Mouse (Mus musculus) adrenal gland, adult 8-10 months (tissue): ENCODE measurements around the gene H6pd. TPM values are rescaled to one million over a fixed set of nuclear protein-coding genes. Genes with fewer than 3 reads are reported as not detected.

Experiments used
- DNase-seq: peaks from one replicate; pipeline ENCODE4 v3.0.0; 2022
- total RNA-seq, 4 experiments: library from RNA; stranded (reverse); gene quantifications; 2 replicates each; pipeline ENCODE4 v1.2.4; 2022

The H6pd gene
- total RNA-seq, 4 experiments from 2014 or later, result 122 to 173 (median 155) TPM

- peak; percentile 71 for DNase-seq
Observed at GRCm38 (mm10) chr4:149998786-149999509, 9.9 kb downstream of the H6pd start.

GRCm38 (mm10) chr4:149997999-149998398 is 10.8 kb downstream of the H6pd start:
- DNase-seq, result no peak

DNA sequence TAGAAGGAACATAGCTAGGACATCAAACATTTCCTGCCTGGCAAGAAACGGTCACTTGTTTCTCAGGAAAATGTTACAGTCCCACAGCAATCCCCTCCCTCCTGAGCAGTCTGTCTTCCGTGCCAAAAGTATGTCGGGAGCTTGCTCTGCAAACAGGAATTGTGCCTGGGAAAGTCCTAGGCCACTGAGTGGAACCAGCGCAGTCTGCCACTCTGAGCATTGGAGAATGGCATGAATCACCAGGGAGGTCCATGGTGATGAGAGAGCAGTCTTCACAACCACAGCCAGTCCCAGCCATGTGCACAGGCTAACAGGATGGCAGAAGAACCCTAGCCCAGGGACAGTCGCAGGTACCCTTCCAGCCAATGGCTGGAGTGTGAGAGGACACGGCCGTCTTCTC is 12.4 kb downstream of the H6pd start:
- DNase-seq, result no peak

DNA sequence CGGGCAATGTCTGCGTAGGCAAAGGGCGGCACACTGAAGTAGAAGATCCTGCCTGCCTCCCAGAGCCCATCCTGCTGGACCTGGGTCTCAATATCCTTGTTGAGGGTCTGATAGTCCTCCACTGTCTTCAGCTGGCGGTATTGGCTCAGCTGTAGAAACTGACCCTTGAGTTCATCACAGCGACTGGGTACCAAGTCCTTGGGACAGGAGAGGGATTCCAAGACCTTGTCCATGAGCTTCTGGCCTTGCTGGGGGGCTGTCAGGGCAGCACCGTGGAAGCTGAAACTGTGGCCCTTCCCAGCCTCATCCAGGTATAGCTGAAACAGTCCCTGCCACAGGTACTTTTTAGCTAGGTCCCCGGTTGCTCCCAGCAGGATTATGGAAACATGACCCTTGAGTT is 12.9 kb downstream of the H6pd start:
- no peak for DNase-seq

GRCm38 (mm10) chr4:149994218-149994617 is 14.6 kb downstream of the H6pd start:
- no peak for DNase-seq

GRCm38 (mm10) chr4:149992670-149993032 is 16.2 kb downstream of the H6pd start:
- DNase-seq, result no peak

DNA sequence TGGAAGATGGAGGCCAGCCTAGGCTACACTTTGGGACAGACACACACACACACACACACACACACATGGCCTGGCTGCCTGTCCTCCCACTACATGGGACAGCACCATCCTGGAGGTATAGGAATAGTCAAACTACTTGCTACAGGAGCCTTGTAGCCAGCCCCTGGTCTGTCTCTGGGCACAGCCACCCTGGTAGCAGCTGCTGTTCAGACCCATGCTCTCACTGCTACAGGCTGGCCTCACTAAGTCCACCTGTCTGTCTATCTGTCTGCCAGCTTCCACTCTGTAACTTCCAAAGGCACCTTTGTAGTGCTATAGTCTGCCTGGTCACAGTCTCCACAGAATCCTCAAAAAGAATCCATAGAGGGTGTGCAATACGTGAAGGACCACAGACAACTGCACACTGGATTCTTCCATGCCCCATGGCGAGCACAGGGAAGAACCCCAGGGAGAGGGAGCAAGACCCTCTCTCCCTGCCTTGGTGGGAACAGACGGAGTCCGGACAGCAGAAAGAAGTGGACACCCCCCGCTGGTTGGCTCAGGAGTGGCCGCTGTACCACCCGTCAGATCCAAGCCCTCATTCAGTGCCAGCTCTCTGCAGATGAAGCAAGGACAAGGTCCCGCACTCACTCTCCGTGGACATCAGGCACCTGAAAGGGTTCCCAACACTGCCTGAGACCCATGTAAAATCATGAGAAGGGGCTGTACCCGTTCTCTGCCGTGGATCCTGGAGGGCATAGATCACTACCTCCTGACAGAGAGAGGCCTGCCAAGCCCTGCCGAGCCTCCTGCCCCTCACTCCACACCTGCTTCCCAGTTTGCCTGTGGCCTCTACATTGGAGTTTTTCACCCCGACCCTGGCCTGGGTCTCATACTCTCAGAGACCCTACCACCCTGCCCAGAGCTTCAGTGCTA is 16.8 kb downstream of the H6pd start:
- DNase-seq, result no peak

GRCm38 (mm10) chr4:149990954-149991633 is 17.7 kb downstream of the H6pd start:
- no peak for DNase-seq

GRCm38 (mm10) chr4:149990212-149990953 is 18.4 kb downstream of the H6pd start:
- no peak for DNase-seq

DNA sequence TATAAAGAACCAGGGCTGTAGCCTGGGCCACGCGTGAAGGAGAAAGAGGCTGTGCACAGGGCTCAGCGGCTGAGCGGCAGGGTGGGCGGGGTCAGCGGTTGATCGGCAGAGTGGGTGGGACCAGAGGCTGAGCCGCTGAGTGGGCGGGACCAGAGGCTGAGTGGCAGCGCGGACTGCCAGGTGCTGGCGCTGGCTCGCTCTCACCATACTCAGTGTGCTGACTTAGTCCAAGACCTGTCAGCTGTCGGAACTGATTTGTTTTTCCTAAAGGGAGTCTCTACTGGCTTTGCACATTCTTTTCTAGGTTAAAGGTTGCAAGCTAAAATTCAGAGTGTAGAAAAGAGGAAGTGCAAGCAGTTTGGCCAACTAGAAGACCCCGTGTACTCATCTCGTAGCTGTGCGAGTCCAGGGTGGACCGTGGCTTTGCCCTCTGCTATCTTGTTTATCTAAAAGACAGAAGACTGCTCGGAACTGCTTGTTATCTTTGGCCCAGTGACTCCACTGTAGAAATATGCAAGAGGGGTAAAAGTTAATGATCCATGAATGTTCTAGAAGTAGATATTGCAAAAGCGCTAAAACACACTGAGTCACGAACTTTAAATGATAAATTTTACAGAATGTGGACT is 19.8 kb downstream of the H6pd start:
- peak; percentile 88 for DNase-seq

DNA sequence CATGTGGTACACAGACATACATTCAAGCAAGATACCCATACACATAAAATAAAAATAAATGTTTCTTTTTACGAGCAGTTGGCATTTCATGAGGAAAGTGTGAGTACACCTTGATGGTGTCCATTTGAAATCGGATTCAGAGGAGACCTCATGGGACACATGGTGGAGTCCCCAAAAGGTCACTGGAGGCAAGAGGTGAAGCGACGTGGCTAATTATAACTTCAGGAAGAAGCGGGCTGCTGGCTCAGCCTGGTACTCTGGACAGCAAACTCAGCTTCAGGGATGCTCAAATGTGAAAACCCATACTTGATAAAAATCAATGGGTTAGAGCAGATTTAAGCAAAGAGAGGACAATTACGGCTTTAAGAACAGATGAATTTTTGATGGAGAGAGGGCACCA is 20.5 kb downstream of the H6pd start:
- no peak for DNase-seq

DNA sequence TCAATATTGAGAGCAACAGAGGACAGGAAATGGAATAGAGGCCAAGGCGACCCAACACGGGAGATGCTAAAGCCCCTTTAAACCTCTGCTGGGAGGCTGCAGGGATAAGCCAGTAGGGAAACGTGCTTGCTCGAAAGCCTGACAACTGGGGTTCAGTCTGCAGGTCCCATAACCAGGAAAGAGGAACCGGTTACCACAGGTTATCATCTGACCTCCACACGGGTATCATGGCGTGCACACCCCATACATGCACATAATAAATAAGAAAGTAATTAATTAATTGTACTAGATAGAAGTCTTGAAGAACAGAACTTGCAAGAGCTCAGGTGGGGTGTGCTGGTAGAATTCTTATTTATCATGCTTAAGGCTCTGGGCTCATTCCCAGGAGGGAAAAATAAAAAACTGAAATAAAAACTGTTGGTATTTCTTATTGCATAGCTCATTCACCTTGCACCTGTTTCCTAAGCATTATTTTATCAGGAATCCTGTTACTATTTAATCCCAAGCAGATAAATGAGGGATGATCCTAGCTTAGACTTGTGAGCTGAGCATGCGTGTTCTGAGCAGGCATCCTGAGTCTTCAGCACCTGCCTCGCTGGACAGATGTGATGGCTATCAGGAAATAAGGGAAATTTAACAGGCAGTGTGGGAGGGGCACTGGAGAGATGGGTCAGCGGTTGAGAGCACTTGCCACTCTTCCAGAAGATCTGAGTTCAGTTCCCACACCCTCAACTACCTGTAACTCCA is 22.0 kb downstream of the H6pd start:
- no peak for DNase-seq

DNA sequence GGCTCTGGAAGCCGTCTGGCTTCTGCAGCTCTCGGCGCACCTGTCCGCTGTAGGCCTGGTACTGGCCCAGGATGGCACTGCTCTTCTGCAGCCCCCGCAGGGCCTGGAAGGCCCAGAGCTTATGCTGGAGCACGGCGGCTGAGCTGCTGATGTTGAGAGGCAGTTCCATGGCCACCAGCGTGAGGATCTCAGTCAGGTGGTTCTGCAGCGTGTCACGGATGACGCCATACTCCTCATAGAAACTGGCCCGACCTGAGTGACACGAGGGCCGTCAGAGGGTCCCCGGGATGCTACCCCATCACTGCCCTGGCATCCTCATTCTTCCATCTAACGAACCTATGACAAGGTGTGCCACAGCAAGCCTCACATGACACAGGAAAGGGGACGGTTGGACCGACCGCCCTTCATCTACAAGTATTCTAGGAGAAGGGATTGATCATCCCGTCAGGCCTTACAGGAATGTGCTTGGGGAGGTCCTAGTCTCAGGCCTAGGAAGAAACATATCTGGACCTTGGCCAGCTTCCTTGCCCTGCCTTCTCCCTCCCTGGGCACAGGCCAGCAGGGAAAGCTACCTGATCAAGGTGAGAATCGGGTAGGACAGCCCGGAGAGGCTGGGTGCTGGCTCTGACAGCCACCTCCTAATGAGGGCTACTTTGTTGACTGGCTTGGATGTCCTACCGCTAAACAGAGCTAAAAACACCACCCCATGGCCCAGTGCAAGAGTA is 24.7 kb downstream of the H6pd start:
- no peak for DNase-seq

GRCm38 (mm10) chr4:149982154-149982553 is 26.7 kb downstream of the H6pd start:
- DNase-seq, result no peak

GRCm38 (mm10) chr4:149979819-149980308 is 29.0 kb downstream of the H6pd start:
- DNase-seq, result peak; percentile 93

DNA sequence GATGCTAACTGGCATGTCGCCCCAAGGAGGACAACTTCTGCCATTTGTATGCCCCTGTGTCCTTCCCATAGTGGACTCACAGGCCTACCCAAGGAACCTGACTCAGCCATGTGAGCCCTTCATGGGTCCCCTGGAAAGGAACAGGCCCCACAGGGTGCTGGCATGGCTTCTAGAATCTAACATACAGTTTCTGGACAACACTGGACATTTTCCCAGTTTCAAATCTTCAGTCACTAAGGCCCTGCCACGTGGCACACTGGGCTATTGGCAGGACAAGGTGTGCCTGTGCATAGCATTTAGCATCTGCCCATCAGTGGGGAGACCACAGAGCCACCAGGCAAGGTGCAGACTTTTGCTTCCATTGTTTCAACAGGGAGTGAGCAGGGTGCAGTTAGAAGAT is 30.0 kb downstream of the H6pd start:
- DNase-seq, result no peak

DNA sequence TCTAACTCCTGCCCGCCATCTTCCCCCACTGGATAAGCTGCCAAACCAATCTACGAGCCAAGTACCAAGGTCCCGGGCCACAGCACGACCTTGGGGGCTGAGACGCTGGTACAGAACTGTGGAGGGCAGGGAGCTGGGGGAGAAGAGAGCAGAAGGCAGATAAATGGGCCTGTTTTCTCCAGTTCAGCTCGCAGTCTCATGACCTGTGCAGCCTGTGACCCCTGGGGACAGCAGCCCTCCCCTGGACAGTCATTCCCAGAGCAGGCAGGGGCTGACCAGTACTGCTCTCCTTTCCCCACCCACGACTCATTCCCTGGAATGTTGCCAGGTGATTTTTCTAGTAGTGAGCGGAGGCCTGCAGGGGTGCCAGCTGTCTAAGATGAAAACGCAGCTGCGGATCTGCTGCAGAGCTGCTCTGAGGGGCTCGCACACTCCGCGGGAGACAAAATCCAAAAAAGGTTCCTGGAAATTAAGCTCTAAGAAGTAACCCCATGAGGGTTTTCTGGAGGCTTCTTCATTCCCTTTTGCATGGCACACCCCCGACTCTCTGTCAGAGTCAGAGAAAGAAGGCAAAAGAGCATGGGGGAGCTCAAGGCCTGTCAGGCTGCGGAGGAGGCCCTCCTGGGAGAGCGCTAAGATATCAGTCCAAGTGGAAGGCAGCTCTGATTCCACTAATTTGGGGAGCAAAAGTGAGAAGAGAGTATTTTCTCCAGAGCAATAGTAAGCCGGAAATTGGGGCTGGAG is 30.9 kb downstream of the H6pd start:
- peak; percentile 69 for DNase-seq

- no peak for DNase-seq
Observed at GRCm38 (mm10) chr4:149977181-149977580, 31.6 kb downstream of the H6pd start.

DNA sequence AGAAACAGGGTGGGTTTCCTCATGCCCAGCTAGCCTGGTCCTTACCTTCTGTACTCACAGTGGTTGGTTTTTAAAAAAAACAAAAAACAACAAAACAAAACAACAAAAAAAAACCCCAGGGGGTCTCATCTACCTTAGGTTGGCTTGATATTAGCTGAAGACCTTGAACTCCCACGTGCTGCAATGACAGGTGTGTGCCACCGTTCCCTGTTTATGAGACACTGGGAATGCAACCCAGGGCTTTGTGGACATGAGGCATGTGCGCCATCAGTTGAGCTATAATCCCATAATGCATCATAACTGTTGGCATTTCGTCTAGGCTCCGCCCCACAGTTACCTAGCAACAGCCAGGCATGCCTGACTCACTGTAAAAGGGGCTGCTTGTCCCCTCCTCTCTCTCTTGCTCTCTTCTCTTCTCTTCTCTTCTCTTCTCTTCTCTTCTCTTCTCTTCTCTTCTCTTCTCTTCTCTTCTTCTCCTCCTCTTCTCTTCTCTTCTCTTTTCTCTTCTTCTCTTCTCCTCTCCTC is 33.0 kb downstream of the H6pd start:
- no peak for DNase-seq
